ENCODE assay signal across 15 mouse cellular contexts in the genomic region with DNA sequence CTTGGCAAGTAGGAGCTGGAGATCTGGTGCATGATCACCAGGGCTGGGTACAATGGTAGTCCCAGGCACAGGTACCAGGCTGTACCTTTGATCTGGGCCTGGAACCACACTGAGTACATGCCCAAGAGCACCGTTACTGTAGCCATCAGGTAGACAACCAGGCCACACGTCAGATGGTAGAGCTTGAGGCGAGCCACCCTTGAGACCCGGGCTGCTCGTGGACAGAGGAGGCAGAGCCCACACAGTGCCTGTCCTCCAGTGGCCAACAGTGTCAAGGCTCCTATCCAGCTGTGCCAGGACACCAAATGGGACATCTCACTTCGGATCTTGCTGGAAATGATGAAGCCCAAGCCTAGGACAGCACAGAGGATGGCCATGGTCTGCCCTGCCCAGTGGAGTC. TPM values are rescaled to one million over a fixed set of nuclear protein-coding genes. Genes with fewer than 3 reads are reported as not detected.
DNase-seq lines count a peak whose midpoint lies in the region; ATAC-seq and TF ChIP-seq lines count a peak whose summit lies in the region.
"Had no signal": no experiment of that assay in that cellular context is flagged by ENCODE, and none has a peak within 500 bp of the region (broad histone marks: within the 10 kb centered on the region; RNA-seq: fewer than 3 reads in every experiment).

No protein-coding gene starts in this region.

- H3K27ac ChIP-seq in heart, embryonic 10.5 days = peak overlapping the region; percentile 90; the same call in 1 of the 2 replicates
- H3K27ac ChIP-seq in lung, embryonic 14.5 days (ENCODE audit: low read depth) = no peak overlapping the region
- no peak overlapping the region for H3K27ac ChIP-seq in intestine, embryonic 15.5 days
- H3K27ac ChIP-seq in liver, embryonic 16.5 days (ENCODE audit: low read length) = peak overlapping the region; percentile 95; the same call in 1 of the 2 replicates
- H3K27ac ChIP-seq: limb, embryonic 12.5 days had no signal

- DNase-seq in heart, embryonic 10.5 days (ENCODE audit: low spot score) = no peak
- no peak for DNase-seq in heart, postnatal 36 days
- DNase-seq in lung, embryonic 14.5 days = no peak
- DNase-seq in lung, adult 2 months = no peak
- no peak for DNase-seq in adrenal gland, adult 2 months
- DNase-seq in kidney, adult 18-20 months = no peak
- DNase-seq: adrenal gland, postnatal 36 days; cerebellum, postnatal 10 days; heart, postnatal 14 days; kidney, adult 9 months; thymus, adult 2 months had no signal

- intact Hi-C loops in heart, postnatal 36 days (cut with DNase I) = no loop called here

- peaks cover 59% of the 10 kb centered on the region for H3K4me1 ChIP-seq in heart, embryonic 10.5 days
- H3K4me1 ChIP-seq in lung, embryonic 14.5 days (ENCODE audit: insufficient read depth) = peaks cover 5% of the 10 kb centered on the region
- H3K4me1 ChIP-seq in lung, adult 2 months (ENCODE audit: control insufficient read depth, insufficient read depth, low read length) = peaks cover 9% of the 10 kb centered on the region
- peaks cover 16% of the 10 kb centered on the region for H3K4me1 ChIP-seq in intestine, embryonic 15.5 days (replicated peaks)
- H3K4me1 ChIP-seq in liver, embryonic 16.5 days (ENCODE audit: control insufficient read depth, low read depth, low read length) = peaks cover 17% of the 10 kb centered on the region

- no peak for TF ChIP-seq POLR2A in lung, adult 2 months (IDR thresholded peaks at IDR 0.05; ENCODE audit: borderline replicate concordance, extremely low read depth, low read depth, low read length)

- peaks cover 34% of the 10 kb centered on the region for H3K36me3 ChIP-seq in heart, embryonic 10.5 days
- H3K36me3 ChIP-seq in lung, embryonic 14.5 days (ENCODE audit: insufficient read depth) = peaks cover 17% of the 10 kb centered on the region
- H3K36me3 ChIP-seq in intestine, embryonic 15.5 days = peaks cover 9% of the 10 kb centered on the region; the same call in 1 of the 2 replicates
- H3K36me3 ChIP-seq in liver, embryonic 16.5 days (ENCODE audit: control insufficient read depth, insufficient read depth) = no peaks in the 10 kb centered on the region

- no peak overlapping the region; the same call in 1 of the 2 replicates for H3K9ac ChIP-seq in lung, embryonic 14.5 days
- H3K9ac ChIP-seq in intestine, embryonic 15.5 days = no peak overlapping the region
- no peak overlapping the region for H3K9ac ChIP-seq in liver, embryonic 16.5 days (ENCODE audit: low read depth, low read length)
- H3K9ac ChIP-seq: limb, embryonic 12.5 days had no signal

- H3K9me3 ChIP-seq in heart, embryonic 10.5 days = no peaks in the 10 kb centered on the region
- no peaks in the 10 kb centered on the region for H3K9me3 ChIP-seq in lung, embryonic 14.5 days (ENCODE audit: low read depth, low read length)
- H3K9me3 ChIP-seq in intestine, embryonic 15.5 days = no peaks in the 10 kb centered on the region
- no peaks in the 10 kb centered on the region for H3K9me3 ChIP-seq in liver, embryonic 16.5 days (replicated peaks; ENCODE audit: control insufficient read depth, low read length)
- H3K9me3 ChIP-seq: limb, embryonic 12.5 days had no signal

- H3K4me3 ChIP-seq in heart, embryonic 10.5 days = 0 out of 2 replicates have a peak overlapping the region, but pooled peaks have one; percentile 80
- no peak overlapping the region for H3K4me3 ChIP-seq in lung, embryonic 14.5 days (ENCODE audit: low read depth, low read length)
- H3K4me3 ChIP-seq in lung, adult 2 months (replicated peaks; ENCODE audit: extremely low read depth, low read depth, low read length) = no peak overlapping the region
- H3K4me3 ChIP-seq in intestine, embryonic 15.5 days (replicated peaks) = 0 out of 2 replicates have a peak overlapping the region, but pooled peaks have one; percentile 64
- H3K4me3 ChIP-seq in liver, embryonic 16.5 days (ENCODE audit: low read depth, low read length) = no peak overlapping the region

- 91% methylated on average over 6 of the region's 6 CpGs for WGBS in heart, embryonic 10.5 days
- 90% methylated on average over 6 of the region's 6 CpGs for WGBS in lung, embryonic 14.5 days
- 93% methylated on average over 6 of the region's 6 CpGs for WGBS in lung, adult 2 months
- WGBS in intestine, embryonic 15.5 days = 96% methylated on average over 6 of the region's 6 CpGs
- 87% methylated on average over 6 of the region's 6 CpGs for WGBS in liver, embryonic 16.5 days (ENCODE audit: insufficient replicate concordance)

- peak overlapping the region; percentile 63; the same call in 1 of the 2 replicates for H3K4me2 ChIP-seq in lung, embryonic 14.5 days
- peak overlapping the region; percentile 69; the same call in 1 of the 2 replicates for H3K4me2 ChIP-seq in intestine, embryonic 15.5 days (replicated peaks)
- H3K4me2 ChIP-seq in liver, embryonic 16.5 days (ENCODE audit: low read depth, low read length) = peak overlapping the region; percentile 69

- H3K27me3 ChIP-seq in heart, embryonic 10.5 days (ENCODE audit: insufficient read depth, poor library complexity, severe bottlenecking) = no peaks in the 10 kb centered on the region; the same call in 1 of the 2 replicates
- no peaks in the 10 kb centered on the region for H3K27me3 ChIP-seq in lung, embryonic 14.5 days (ENCODE audit: insufficient read depth, low read length)
- H3K27me3 ChIP-seq in intestine, embryonic 15.5 days (replicated peaks) = no peaks in the 10 kb centered on the region
- no peaks in the 10 kb centered on the region for H3K27me3 ChIP-seq in liver, embryonic 16.5 days (ENCODE audit: control insufficient read depth, insufficient read depth, low read depth, low read length)
- H3K27me3 ChIP-seq: limb, embryonic 12.5 days had no signal

- TF ChIP-seq CTCF in lung, embryonic 14.5 days (IDR thresholded peaks at IDR 0.05; ENCODE audit: low read depth) = no peak
- no peak for TF ChIP-seq CTCF in lung, adult 2 months (IDR thresholded peaks at IDR 0.05; ENCODE audit: insufficient read depth, low read length)

- no peak for ATAC-seq in lung, embryonic 14.5 days (ENCODE audit: insufficient read depth)
- ATAC-seq in intestine, embryonic 15.5 days = no peak
- ATAC-seq in liver, embryonic 16.5 days (ENCODE audit: low read depth) = no peak

RNA-seq across cellular contexts. Expression of a gene that starts 1.8 kb away (rescaled TPM):
- 3.1 and 3.9 TPM in 2 replicates for polyA plus RNA-seq in heart, embryonic 10.5 days (2016; fragmentation: Nextera tagmentation; extraction: Ambion mirVana)
- total RNA-seq in heart, postnatal 36 days (2021) = 1 to 10 TPM; 5.3 to 5.5 TPM
- 2.0 TPM in 2 replicates for polyA plus RNA-seq in lung, embryonic 14.5 days (2014; fragmentation: Nextera tagmentation; extraction: Ambion mirVana)
- polyA plus RNA-seq in lung, adult 2 months (2012; rRNA removed) = 8.1 and 11.4 TPM in 2 replicates
- polyA plus RNA-seq in intestine, embryonic 15.5 days (2015; fragmentation: Nextera tagmentation; extraction: Ambion mirVana) = 3.6 and 3.8 TPM in 2 replicates
- 1.9 TPM in 2 replicates for polyA plus RNA-seq in liver, embryonic 16.5 days (2015; fragmentation: Nextera tagmentation; extraction: Ambion mirVana)
- total RNA-seq in adrenal gland, adult 2 months (2021) = 1 to 10 TPM; 6.4 to 7.9 TPM
- polyA plus RNA-seq in adrenal gland, adult 2 months (2012; rRNA removed) = 6.9 and 8.1 TPM in 2 replicates

RNA-seq across cellular contexts. Expression of a gene that starts 11.5 kb away (rescaled TPM):
- polyA plus RNA-seq in heart, embryonic 10.5 days (2016; fragmentation: Nextera tagmentation; extraction: Ambion mirVana) = 9.2 and 11.7 TPM in 2 replicates
- total RNA-seq in heart, postnatal 36 days (2021) = 1 to 10 TPM; 2.6 to 3.2 TPM
- 14.0 and 18.1 TPM in 2 replicates for polyA plus RNA-seq in lung, embryonic 14.5 days (2014; fragmentation: Nextera tagmentation; extraction: Ambion mirVana)
- 8.6 and 10.5 TPM in 2 replicates for polyA plus RNA-seq in lung, adult 2 months (2012; rRNA removed)
- polyA plus RNA-seq in intestine, embryonic 15.5 days (2015; fragmentation: Nextera tagmentation; extraction: Ambion mirVana) = 10.9 and 11.3 TPM in 2 replicates
- 2.0 and 2.1 TPM in 2 replicates for polyA plus RNA-seq in liver, embryonic 16.5 days (2015; fragmentation: Nextera tagmentation; extraction: Ambion mirVana)
- 1 to 10 TPM; 9.1 to 9.4 TPM for total RNA-seq in adrenal gland, adult 2 months (2021)
- polyA plus RNA-seq in adrenal gland, adult 2 months (2012; rRNA removed) = 11.8 and 13.5 TPM in 2 replicates

RNA-seq across cellular contexts. Expression of a gene that starts 13.1 kb away (rescaled TPM):
- polyA plus RNA-seq in heart, embryonic 10.5 days (2016; fragmentation: Nextera tagmentation; extraction: Ambion mirVana) = 1.4 and 3.3 TPM in 2 replicates
- 10 to 100 TPM; 15.1 to 15.5 TPM for total RNA-seq in heart, postnatal 36 days (2021)
- polyA plus RNA-seq in lung, embryonic 14.5 days (2014; fragmentation: Nextera tagmentation; extraction: Ambion mirVana) = 2.1 TPM in 2 replicates
- polyA plus RNA-seq in lung, adult 2 months (2012; rRNA removed) = 22.3 and 27.1 TPM in 2 replicates
- polyA plus RNA-seq in intestine, embryonic 15.5 days (2015; fragmentation: Nextera tagmentation; extraction: Ambion mirVana) = 3.9 and 4.4 TPM in 2 replicates
- polyA plus RNA-seq in liver, embryonic 16.5 days (2015; fragmentation: Nextera tagmentation; extraction: Ambion mirVana) = 0.61 and 0.64 TPM in 2 replicates
- 10 to 100 TPM; 21.4 to 27.8 TPM for total RNA-seq in adrenal gland, adult 2 months (2021)
- polyA plus RNA-seq in adrenal gland, adult 2 months (2012; rRNA removed) = 57.6 and 62.3 TPM in 2 replicates

RNA-seq across cellular contexts. Expression of a gene that starts 27.2 kb away (rescaled TPM):
- 0.39 and 1.0 TPM in 2 replicates for polyA plus RNA-seq in heart, embryonic 10.5 days (2016; fragmentation: Nextera tagmentation; extraction: Ambion mirVana)
- under 1 TPM; 0.70 to 0.80 TPM for total RNA-seq in heart, postnatal 36 days (2021)
- polyA plus RNA-seq in lung, embryonic 14.5 days (2014; fragmentation: Nextera tagmentation; extraction: Ambion mirVana) = 0.54 and 0.96 TPM in 2 replicates
- polyA plus RNA-seq in lung, adult 2 months (2012; rRNA removed) = 0.18 and 3.1 TPM in 2 replicates
- 0.21 and 0.27 TPM in 2 replicates for polyA plus RNA-seq in intestine, embryonic 15.5 days (2015; fragmentation: Nextera tagmentation; extraction: Ambion mirVana)
- 0.20 and 0.71 TPM in 2 replicates for polyA plus RNA-seq in liver, embryonic 16.5 days (2015; fragmentation: Nextera tagmentation; extraction: Ambion mirVana)
- total RNA-seq in adrenal gland, adult 2 months (2021) = under 1 TPM; 0.20 to 0.97 TPM
- 0.11 and 0.31 TPM in 2 replicates for polyA plus RNA-seq in adrenal gland, adult 2 months (2012; rRNA removed)
- total RNA-seq: megakaryocyte progenitor cell, adult 5-6 weeks had no signal

RNA-seq across cellular contexts. Expression of a gene that starts 44.5 kb away (rescaled TPM):
- 0.11 and 0.33 TPM in 2 replicates for polyA plus RNA-seq in heart, embryonic 10.5 days (2016; fragmentation: Nextera tagmentation; extraction: Ambion mirVana)
- total RNA-seq in heart, postnatal 36 days (2021) = not detected
- polyA plus RNA-seq in lung, embryonic 14.5 days (2014; fragmentation: Nextera tagmentation; extraction: Ambion mirVana) = 0.11 TPM in 1 of 2 replicates, not detected in the other
- not detected in 2 replicates for polyA plus RNA-seq in lung, adult 2 months (2012; rRNA removed)
- polyA plus RNA-seq in intestine, embryonic 15.5 days (2015; fragmentation: Nextera tagmentation; extraction: Ambion mirVana) = 0.15 and 0.21 TPM in 2 replicates
- polyA plus RNA-seq in liver, embryonic 16.5 days (2015; fragmentation: Nextera tagmentation; extraction: Ambion mirVana) = 0.02 TPM in 1 of 2 replicates, not detected in the other
- under 1 TPM; 0.20 to 0.48 TPM for total RNA-seq in adrenal gland, adult 2 months (2021)
- 0.12 and 0.20 TPM in 2 replicates for polyA plus RNA-seq in adrenal gland, adult 2 months (2012; rRNA removed)
- total RNA-seq: heart, postnatal 14 days; megakaryocyte progenitor cell, adult 5-6 weeks had no signal
- polyA plus RNA-seq: thymus, adult 2 months had no signal

Comparison
In these comparisons a context has a peak if more than half of its experiments do, and no peak if none do; other contexts are left out.
1. H3K27ac ChIP-seq: peak in heart, embryonic 10.5 days (single experiment) and liver, embryonic 16.5 days (single experiment); none in lung, embryonic 14.5 days (single experiment) and intestine, embryonic 15.5 days (single experiment).
2. H3K4me3 ChIP-seq: peak in heart, embryonic 10.5 days (single experiment) and intestine, embryonic 15.5 days (single experiment); none in lung, embryonic 14.5 days (single experiment), lung, adult 2 months (single experiment) and liver, embryonic 16.5 days (single experiment).
3. Peak in every context shown above with its lines, with median percentiles within 50 percentile points of each other: H3K4me2 ChIP-seq.